Mouse (Mus musculus): ENCODE measurements around the gene Phc3. TPM values are rescaled to one million over a fixed set of nuclear protein-coding genes. Genes with fewer than 3 reads are reported as not detected.

Gene Phc3
- polyA plus RNA-seq, 1 experiment: 62.1 TPM

- Histone ChIP-seq H3K4me1 (replicated peaks; ENCODE audit: control insufficient read depth, insufficient read depth, low read length) (no peaks in the 10 kb centered on the region), H3K36me3 (ENCODE audit: control insufficient read depth, insufficient read depth, low read length) (no peaks in the 10 kb centered on the region), H3K4me3 (ENCODE audit: control insufficient read depth, insufficient read depth, low read length) (no peak overlapping the region), H3K27ac (ENCODE audit: control insufficient read depth, insufficient read depth, low read length) (no peak overlapping the region), H3K27me3 (ENCODE audit: control insufficient read depth, insufficient read depth, low read length) (no peaks in the 10 kb centered on the region)
- TF ChIP-seq POLR2A (IDR thresholded peaks at IDR 0.05; ENCODE audit: control insufficient read depth, extremely low read depth, insufficient read depth, low read length, poor library complexity) (no peak), CTCF (IDR thresholded peaks at IDR 0.05; ENCODE audit: borderline replicate concordance, control insufficient read depth, extremely low read depth, insufficient read depth, low read length, poor library complexity) (no peak)
- 3% methylated on average over 1 of the region's 1 CpGs for WGBS
- DNase-seq: no peak
Measured at GRCm38 (mm10) chr3:30976991-30977603, 7.9 kb upstream of the Phc3 start.

GRCm38 (mm10) chr3:30975102-30975754, 6.0 kb upstream of the Phc3 start:
- WGBS: 45% methylated on average over 9 of the region's 9 CpGs
- TF ChIP-seq POLR2A (IDR thresholded peaks at IDR 0.05; ENCODE audit: control insufficient read depth, extremely low read depth, insufficient read depth, low read length, poor library complexity): no peak
- TF ChIP-seq CTCF (IDR thresholded peaks at IDR 0.05; ENCODE audit: borderline replicate concordance, control insufficient read depth, extremely low read depth, insufficient read depth, low read length, poor library complexity): peak; percentile 55; the same call in 1 of the 2 replicates
- no peaks in the 10 kb centered on the region for H3K27me3 ChIP-seq (ENCODE audit: control insufficient read depth, insufficient read depth, low read length)
- H3K4me3 ChIP-seq (ENCODE audit: control insufficient read depth, insufficient read depth, low read length): no peak overlapping the region
- H3K4me1 ChIP-seq (replicated peaks; ENCODE audit: control insufficient read depth, insufficient read depth, low read length): no peaks in the 10 kb centered on the region; the same call in 1 of the 2 replicates
- H3K36me3 ChIP-seq (ENCODE audit: control insufficient read depth, insufficient read depth, low read length): no peaks in the 10 kb centered on the region
- peak; percentile 77 for DNase-seq
- H3K27ac ChIP-seq (ENCODE audit: control insufficient read depth, insufficient read depth, low read length): no peak overlapping the region

- peak; percentile 58 for DNase-seq
- H3K27me3 ChIP-seq (ENCODE audit: control insufficient read depth, insufficient read depth, low read length): no peaks in the 10 kb centered on the region
- no peak for TF ChIP-seq CTCF (IDR thresholded peaks at IDR 0.05; ENCODE audit: borderline replicate concordance, control insufficient read depth, extremely low read depth, insufficient read depth, low read length, poor library complexity)
- no peak for TF ChIP-seq POLR2A (IDR thresholded peaks at IDR 0.05; ENCODE audit: control insufficient read depth, extremely low read depth, insufficient read depth, low read length, poor library complexity)
- H3K4me1 ChIP-seq (replicated peaks; ENCODE audit: control insufficient read depth, insufficient read depth, low read length): peaks cover 5% of the 10 kb centered on the region
- peak overlapping the region; percentile 7; the same call in 1 of the 2 replicates for H3K27ac ChIP-seq (ENCODE audit: control insufficient read depth, insufficient read depth, low read length)
- peaks cover 13% of the 10 kb centered on the region for H3K36me3 ChIP-seq (ENCODE audit: control insufficient read depth, insufficient read depth, low read length)
- under 1% methylated on average over 54 of the region's 54 CpGs for WGBS
- peak overlapping the region; percentile 60 for H3K4me3 ChIP-seq (ENCODE audit: control insufficient read depth, insufficient read depth, low read length)
Measured at GRCm38 (mm10) chr3:30968531-30969092, 603 bp downstream of the Phc3 start.

DNA sequence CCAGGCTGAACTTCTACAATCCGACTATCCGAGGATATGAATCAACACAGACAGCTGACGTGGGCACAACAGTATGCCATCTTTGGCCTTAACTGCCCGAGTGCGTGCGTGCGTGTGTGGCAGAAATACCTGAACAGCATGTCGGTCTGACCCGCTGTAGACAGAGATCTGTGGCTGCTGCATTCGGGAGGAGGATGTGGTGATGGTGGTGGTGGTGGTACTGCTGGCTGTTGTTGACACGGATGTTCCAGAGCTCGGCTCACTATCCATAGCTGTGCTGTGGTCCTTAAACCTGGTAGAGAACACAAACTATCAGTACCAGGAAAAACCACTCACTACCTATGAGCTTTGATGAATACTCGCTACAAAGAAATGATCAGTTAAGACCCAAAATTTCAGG, 3.6 kb downstream of the Phc3 start:
- TF ChIP-seq POLR2A (IDR thresholded peaks at IDR 0.05; ENCODE audit: control insufficient read depth, extremely low read depth, insufficient read depth, low read length, poor library complexity) (no peak), CTCF (IDR thresholded peaks at IDR 0.05; ENCODE audit: borderline replicate concordance, control insufficient read depth, extremely low read depth, insufficient read depth, low read length, poor library complexity) (no peak)
- Histone ChIP-seq H3K27me3 (ENCODE audit: control insufficient read depth, insufficient read depth, low read length) (no peaks in the 10 kb centered on the region), H3K36me3 (ENCODE audit: control insufficient read depth, insufficient read depth, low read length) (peaks cover 33% of the 10 kb centered on the region), H3K4me3 (ENCODE audit: control insufficient read depth, insufficient read depth, low read length) (no peak overlapping the region), H3K27ac (ENCODE audit: control insufficient read depth, insufficient read depth, low read length) (no peak overlapping the region), H3K4me1 (replicated peaks; ENCODE audit: control insufficient read depth, insufficient read depth, low read length) (peaks cover 5% of the 10 kb centered on the region)
- 33% methylated on average over 13 of the region's 13 CpGs for WGBS
- DNase-seq: peak; percentile 17

DNA sequence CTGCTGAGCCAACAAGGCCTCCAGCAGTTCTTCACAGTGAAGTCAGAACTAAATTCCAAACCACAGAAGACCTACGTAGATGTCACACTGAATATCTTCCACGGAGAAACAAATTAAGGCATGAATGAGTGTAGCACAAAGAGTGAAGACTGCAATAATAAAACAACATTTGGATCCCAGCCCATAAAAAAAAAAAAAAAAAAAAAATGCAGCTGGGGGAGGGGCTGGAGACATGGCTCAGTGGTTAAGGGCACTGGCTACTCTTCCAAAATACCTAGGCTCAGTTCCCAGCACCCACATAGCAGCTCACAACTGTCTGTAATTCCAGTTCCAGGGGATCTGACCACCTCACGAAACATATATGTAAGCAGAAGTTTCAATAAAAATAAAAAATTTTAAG, 5.0 kb downstream of the Phc3 start:
- no peak for TF ChIP-seq CTCF (IDR thresholded peaks at IDR 0.05; ENCODE audit: borderline replicate concordance, control insufficient read depth, extremely low read depth, insufficient read depth, low read length, poor library complexity)
- no peak for TF ChIP-seq POLR2A (IDR thresholded peaks at IDR 0.05; ENCODE audit: control insufficient read depth, extremely low read depth, insufficient read depth, low read length, poor library complexity)
- DNase-seq: no peak
- H3K36me3 ChIP-seq (ENCODE audit: control insufficient read depth, insufficient read depth, low read length): peaks cover 43% of the 10 kb centered on the region
- no peak overlapping the region for H3K4me3 ChIP-seq (ENCODE audit: control insufficient read depth, insufficient read depth, low read length)
- 95% methylated on average over 3 of the region's 3 CpGs for WGBS
- no peaks in the 10 kb centered on the region for H3K27me3 ChIP-seq (ENCODE audit: control insufficient read depth, insufficient read depth, low read length)
- H3K4me1 ChIP-seq (replicated peaks; ENCODE audit: control insufficient read depth, insufficient read depth, low read length): peaks cover 5% of the 10 kb centered on the region
- H3K27ac ChIP-seq (ENCODE audit: control insufficient read depth, insufficient read depth, low read length): no peak overlapping the region

DNA sequence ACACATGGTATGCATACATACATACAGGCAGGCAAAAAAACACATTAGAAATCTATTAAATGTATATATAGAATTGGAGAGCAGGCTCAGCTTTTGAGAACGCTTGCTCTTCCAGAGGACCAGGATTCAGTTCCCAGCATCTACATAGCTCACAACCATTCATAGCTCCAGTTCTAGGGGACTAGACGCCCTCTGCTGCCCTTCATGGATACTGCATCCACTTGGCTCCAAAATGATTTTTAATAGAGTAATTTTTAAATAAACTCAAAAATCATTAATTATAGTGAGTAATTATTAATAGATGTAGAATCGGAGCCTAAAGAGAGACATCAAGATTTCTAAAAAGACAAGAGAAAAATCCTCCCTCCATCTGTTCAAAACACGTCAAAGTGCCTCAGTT, 6.1 kb downstream of the Phc3 start:
- DNase-seq: no peak
- Histone ChIP-seq H3K4me3 (ENCODE audit: control insufficient read depth, insufficient read depth, low read length) (no peak overlapping the region), H3K4me1 (replicated peaks; ENCODE audit: control insufficient read depth, insufficient read depth, low read length) (peaks cover 2% of the 10 kb centered on the region; the same call in 1 of the 2 replicates), H3K36me3 (ENCODE audit: control insufficient read depth, insufficient read depth, low read length) (peaks cover 54% of the 10 kb centered on the region), H3K27me3 (ENCODE audit: control insufficient read depth, insufficient read depth, low read length) (no peaks in the 10 kb centered on the region), H3K27ac (ENCODE audit: control insufficient read depth, insufficient read depth, low read length) (no peak overlapping the region)
- WGBS: 98% methylated on average over 4 of the region's 4 CpGs
- TF ChIP-seq POLR2A (IDR thresholded peaks at IDR 0.05; ENCODE audit: control insufficient read depth, extremely low read depth, insufficient read depth, low read length, poor library complexity) (no peak), CTCF (IDR thresholded peaks at IDR 0.05; ENCODE audit: borderline replicate concordance, control insufficient read depth, extremely low read depth, insufficient read depth, low read length, poor library complexity) (no peak)

All from thymus, adult 2 months (tissue).